Mouse (Mus musculus): ENCODE data around the gene Zfp382. TPM values are rescaled to one million over a fixed set of nuclear protein-coding genes. Genes with fewer than 3 reads are reported as not detected.
"Not testable (repeated sequence)": the region's sequence is repeated elsewhere in the genome, so short reads cannot be mapped to it uniquely, and the experiment has no call there.

Gene Zfp382
- total RNA-seq (2021), result under 1 TPM; 0.59 to 0.99 TPM
- long read RNA-seq, experiment 1, result 0 reads
- long read RNA-seq, experiment 2, partial matches to known transcripts, result 0 of 3 reads
- long read RNA-seq, experiment 2, other reads (novel, unspliced or antisense), result 3 of 3 reads

DNA sequence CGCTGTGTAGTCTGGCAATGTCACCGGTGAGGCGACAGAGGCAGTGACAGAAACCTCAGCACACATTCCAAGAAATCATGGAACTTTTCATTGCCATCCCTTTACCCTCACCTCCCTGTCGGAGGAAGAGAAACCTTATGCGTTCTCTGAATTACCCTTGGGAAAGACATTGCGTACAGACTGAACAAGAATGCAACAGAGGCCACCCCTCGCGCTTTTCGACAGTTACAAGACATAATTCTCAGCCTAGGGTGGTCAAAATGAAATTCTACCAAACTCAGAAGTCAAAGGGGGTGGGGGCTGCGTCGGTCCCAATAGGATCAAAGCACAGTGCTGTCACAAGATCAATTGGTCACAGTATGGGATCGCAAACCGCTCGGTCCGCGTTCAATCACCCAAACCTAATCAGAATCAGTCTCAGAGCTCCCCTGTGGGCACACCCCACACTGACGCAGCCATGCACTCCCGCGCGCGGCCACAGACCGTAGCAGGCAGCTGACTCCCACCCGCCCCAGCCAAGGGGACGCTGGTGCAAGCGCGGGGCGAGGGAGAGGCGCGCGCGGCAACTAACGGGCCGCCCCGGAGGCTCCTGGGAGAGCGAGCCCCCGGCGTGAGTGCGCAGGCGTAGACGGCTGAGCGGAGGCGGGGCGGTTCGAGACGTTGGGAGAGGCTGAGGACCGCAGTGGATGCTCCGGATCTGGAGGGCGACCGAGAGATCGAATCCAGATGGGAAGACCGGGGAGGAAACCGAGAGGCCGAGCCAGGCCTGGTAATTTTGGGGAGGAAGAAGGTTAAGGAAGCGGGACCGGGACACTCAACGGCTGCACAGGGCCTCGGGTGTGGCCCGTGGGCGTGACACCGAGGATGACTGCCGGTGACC lies at the start of gene Zfp382:
TSS of gene Zfp382 (plus strand) at position 635 of the 880 bp plus-strand sequence.
- intact Hi-C loops (cut with DNase I), result no loop called here
- peak; percentile 85 to 87 for DNase-seq

DNA sequence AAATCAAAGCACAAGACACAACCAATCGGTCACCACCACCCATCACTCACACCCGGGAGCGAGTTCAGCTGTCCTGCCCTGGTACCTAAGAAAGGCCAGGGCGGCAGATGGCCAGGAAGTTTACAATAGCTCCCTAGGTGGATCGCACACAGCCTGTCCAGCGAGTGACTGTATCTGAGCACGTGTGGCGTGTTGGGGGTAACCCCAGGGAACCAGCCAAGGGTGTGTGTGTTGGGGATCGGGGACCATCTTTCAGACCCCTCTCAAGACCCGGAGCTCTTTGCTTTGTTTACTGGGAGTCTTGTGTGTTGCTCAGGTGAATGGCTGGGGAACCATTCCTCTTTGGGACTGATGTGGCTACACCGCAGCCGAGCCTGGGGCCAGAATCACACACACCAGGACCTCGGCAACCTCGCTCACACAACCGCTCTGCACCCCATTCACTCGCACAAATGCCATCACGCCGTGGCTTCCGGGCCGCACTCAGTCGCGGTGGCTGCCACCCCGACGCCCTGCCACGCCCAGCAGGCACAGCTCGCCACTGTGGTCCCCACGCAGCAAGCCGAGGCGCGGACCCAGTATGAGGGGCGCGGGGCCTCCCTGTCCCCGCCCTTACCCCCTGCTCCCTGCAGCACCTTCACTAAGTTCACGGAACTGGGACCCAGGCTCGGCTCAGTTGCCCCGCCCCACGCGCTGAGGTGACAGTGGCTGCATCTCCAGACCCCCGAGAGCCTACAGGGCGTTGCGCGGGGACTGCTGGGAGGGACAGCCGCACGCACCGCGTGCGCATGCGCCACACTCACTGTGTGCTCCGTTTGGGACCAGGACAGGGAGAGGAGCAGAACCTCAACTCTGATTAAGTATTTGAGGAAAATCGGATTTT lies 49.4 kb upstream of the Zfp382 start, which contains the start of gene Zfp82:
TSS of gene Zfp82 (minus strand) at position 755 of the 883 bp plus-strand sequence.
- DNase-seq, result peak; percentile 70 to 75
- intact Hi-C loops (cut with DNase I), result no loop called here

DNA sequence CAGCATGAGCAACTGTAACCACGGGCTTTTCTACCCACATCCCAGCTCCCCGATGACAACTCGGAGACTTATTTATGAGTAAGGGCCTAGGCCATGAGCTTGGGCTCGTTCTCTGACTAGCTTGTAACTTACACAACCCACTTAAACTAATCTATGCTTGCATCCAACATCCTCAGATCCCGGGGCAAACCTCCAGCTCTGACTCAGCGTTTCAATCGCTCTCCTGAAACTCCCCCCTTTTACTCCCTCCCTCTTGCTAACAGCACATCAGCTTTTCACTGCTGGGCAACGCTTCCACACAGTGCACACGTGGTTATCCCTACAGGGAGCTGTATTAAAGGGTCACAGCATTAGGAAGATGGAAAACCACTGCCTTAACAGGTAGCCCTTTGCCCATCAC lies 35.2 kb upstream of the Zfp382 start:
- intact Hi-C loops (cut with DNase I), result loop anchor here (5.0 kb wide), 1 partner anchor 69 kb away; no protein-coding TSS in a partner anchor
- no peak for DNase-seq

DNA sequence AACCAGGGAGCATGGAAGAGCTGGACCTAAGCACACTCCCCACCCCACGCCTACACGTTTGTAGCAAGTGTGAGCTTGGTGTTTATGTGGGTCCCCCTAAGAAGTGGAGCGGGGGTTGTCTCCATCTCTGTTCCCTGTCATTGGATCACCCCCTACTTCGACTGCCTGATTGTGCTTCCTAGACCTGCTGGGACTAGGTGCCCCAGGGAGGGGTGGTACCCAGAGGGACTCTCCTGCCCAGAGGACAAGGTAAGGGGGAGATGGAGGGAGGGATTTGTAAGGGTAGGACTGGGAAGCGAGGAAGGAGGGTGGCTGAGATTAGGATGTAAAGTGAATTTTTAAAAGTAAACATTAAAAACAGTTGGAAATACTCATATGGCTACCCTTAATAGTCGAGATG lies 32.3 kb upstream of the Zfp382 start:
- intact Hi-C loops (cut with DNase I), result loop anchor here (5.0 kb wide), 1 partner anchor 72 kb away; no protein-coding TSS in a partner anchor
- no peak for DNase-seq

DNA sequence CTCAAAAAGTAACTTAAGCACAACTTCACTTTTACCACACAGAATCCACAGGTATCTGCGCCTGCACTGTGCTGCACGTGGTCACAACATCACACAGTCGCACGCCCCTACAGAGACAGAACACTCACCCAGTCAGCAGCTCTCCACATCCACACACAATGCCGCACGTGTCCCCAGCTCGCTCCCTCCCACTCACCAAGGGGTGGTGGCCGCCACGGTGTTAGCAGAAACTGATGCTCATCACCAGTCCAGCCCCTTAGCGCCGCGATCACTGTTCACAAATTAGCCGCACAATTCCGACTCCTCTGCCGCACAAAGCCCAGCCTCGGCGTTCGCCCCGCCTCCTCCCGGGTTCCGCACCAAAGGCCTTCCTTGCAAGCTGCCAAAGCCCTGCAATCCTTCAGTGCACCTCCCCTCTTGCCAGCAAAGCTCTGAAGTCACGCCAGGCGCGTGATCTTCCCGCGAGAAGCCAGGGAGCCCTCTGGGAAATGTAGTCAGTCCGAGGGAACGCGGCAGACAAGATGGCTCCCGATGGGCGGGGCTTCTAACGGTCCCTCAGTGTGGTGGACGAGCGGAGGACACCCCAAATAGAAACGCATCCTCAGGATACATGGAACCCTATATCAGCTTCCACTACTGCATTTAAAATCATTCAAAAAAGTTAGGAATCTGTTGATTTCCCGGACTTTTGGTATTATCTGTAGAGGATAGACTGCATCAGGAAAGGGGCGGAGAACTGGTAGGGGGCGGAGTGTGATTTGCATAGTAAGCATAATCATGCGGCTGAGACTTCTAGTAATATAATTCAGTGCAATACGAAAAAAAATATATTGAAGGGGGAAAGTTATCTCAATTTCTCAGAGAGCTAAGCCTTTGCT lies 31.4 kb upstream of the Zfp382 start, which contains the start of the genes Gm26920 and Zfp566:
TSS of gene Gm26920 (minus strand) at position 319 of the 878 bp plus-strand sequence.
TSS of gene Zfp566 (minus strand) at position 436 of the 878 bp plus-strand sequence.
- intact Hi-C loops (cut with DNase I), result loop anchor here (5.0 kb wide), 1 partner anchor 87 kb away; no protein-coding TSS in a partner anchor
- peak; percentile 95 to 96 for DNase-seq

DNA sequence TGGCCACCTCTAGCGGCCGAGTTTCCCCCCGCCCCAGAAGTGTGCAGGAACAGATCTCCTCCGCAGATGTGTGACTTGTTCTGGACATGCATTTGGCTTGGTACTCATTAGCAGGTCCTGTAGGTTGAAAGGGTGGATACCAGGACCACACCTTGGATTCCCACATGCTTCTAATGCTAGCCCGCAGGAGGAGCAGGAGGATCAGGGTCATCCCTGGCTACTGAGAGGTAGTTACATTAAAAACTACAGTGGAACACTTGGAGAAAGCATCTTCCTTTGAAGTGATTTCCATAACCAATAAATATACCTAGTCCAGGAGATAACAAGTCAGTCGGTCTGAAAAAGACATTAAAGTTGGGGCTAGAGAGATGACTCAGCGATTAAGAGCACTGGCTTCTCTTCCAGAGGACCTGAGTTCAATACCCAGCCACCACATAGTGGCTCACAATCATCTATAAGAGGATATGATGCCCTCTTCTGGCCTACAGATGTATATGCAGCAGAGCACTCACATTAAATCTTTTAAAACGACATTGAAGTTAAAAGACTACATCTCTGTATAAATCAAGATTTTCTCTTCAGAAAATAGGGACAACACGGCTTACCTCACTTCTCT lies 30.7 kb upstream of the Zfp382 start:
- intact Hi-C loops (cut with DNase I), result loop anchor here (5.0 kb wide), 1 partner anchor 86 kb away; no protein-coding TSS in a partner anchor
- no peak for DNase-seq

DNA sequence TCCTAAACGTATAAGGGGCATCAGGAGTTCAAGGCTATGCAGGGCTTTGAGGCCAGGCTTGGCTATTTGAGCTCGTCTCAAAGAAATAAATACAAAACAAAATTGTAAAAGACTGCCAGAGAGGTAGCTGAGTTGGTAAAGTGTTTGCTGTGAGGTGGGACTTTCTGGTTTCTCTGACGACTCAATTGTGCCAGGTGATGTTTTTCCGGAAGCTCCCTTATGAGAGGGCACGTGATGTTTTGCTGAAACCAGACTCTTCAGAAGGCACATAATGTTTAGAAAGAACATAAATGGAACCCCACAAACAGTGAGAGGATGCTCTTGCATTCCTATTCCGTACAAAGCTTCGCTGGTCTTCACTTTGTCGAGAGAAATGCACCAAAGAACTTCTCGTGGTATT lies 29.1 kb upstream of the Zfp382 start:
- intact Hi-C loops (cut with DNase I), result loop anchor here (5.0 kb wide), 1 partner anchor 85 kb away; no protein-coding TSS in a partner anchor
- DNase-seq, result no peak

DNA sequence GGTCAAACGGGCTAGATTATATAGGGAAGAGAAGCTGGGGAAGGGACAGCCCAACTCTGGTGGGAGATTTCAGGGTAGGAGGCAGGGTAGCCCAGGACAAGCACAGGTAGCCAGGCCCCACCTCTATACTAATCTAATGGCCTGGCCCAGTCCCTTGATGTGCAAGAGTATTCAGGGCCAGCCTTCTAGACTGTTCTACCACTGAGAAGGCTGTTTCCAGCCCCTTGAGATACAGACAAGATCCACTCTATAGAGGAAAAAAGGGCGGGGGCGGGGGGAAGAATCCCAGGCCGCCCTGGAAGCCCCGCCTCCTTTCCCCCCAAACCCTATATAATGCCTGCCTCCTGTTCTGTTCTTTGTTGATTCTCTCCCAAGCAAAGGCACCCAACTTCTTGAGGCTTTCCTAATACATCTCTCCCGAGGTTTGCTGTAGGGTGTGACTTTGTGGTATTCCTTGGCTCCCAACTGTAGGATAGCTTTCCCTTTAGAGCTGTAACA lies 27.8 kb upstream of the Zfp382 start:
- DNase-seq, result no peak
- intact Hi-C loops (cut with DNase I), result loop anchor here (5.0 kb wide), 1 partner anchor 83 kb away; no protein-coding TSS in a partner anchor

DNA sequence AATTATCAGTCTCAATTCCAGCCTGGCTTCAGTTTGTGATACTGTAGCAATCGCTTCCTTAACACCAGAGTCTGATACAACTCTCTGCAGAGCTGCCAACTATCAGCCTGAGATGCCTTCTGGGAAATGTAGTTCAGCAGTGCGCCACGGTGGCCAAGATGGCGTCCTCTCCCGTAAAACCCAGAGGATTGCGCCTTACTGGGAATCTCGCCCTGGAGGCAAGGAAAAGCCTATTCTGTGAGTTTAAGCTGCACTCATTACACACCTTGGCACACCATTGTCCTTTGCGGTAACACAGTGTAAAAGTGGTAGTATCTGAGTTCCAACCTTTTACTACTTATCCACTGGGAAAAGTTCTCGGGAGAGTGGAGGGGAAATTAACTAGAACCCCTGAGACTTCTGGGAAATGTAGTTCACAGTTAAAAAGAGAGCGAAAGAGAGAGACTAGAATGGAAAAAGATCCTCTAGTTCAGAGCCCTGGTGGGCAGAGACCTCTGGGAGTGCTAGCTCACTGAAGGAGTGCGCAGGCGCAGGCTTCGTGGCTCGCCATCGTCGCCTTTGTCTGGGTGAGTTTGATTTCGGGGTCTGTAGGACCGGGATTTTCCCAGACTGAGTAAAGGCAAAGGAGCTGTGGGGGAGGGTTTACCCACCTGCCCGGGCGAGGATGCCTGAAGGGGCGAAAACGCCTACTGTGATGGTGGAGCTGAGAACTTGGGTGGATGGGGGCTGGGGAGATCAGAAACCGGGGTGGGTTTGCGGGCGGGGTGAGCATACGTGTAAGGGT lies 26.9 kb upstream of the Zfp382 start, which contains the start of gene Zfp260:
TSS of gene Zfp260 (plus strand) at position 132 of the 784 bp plus-strand sequence.
- intact Hi-C loops (cut with DNase I), result loop anchor here (5.0 kb wide), 1 partner anchor 82 kb away; no protein-coding TSS in a partner anchor
- DNase-seq, result peak; percentile 82 to 85

DNA sequence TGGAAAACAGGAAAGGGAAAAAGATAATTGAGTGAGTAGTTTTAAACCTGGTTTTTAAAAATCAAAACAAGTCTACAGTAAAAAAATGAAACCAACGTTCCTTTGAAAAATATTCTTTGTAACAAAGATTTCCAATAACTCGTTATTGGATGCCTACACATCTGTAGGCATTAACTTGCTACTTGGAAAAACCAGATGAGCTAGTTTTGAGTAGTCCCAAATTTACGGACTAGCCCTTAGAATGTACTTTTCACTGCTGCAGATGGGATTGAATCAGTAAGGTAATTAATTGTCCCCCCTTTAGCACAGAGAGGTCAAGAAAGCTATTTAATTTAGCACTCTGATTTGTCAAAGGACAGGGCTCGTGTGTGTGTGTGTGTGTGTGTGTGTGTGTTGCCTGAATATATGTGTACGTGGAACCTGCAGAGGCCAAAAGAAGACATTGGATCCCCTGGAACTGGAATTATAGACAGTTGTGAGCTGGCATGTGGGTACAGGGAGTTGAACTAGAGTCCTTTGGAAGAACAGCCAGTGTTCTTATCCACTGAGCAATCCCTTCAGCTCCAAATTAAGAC lies 26.1 kb upstream of the Zfp382 start:
- no peak for DNase-seq
- intact Hi-C loops (cut with DNase I), result no loop called here

DNA sequence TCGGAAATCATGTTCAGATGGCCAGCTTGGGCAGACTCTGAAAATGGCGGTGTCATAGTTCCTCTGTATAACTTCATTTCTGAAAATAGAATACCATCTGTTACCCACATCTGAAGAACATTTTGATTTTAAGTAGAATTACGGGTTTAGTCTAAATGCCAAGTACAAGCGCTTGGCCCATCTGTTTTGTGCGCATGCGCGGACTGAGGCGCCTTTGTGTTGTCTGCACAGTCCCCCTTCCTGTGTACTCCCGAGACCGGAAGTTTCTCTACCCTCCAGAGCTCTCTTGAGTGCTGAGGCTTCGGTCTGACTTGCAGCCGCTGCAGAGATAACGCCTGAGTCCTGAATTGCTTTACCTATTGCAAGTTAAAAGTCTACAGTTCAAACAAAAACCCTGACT lies 22.4 kb upstream of the Zfp382 start:
- intact Hi-C loops (cut with DNase I), result no loop called here
- peak in 1 of 2 experiments; percentile 26 for DNase-seq

DNA sequence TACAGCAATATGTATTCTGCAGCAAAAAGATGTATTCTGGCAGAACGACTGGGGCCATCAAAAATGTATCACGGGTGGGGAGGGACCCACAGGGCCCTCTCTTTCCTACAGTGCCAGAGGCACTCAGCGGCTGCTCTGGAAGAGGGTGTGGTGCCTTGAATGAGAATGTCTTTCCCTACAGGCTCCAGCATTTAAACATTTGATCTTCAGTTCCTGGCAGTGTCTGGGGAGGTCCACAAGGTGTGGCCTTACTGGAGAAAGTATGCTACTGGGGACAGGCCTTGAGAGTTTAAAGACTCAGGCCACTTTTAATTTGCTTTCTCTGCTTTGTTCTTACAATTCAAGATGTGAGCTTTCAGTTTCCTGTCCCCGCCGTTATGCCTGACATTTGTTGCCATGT lies 5.7 kb upstream of the Zfp382 start:
- DNase-seq, result no peak
- intact Hi-C loops (cut with DNase I), result no loop called here

DNA sequence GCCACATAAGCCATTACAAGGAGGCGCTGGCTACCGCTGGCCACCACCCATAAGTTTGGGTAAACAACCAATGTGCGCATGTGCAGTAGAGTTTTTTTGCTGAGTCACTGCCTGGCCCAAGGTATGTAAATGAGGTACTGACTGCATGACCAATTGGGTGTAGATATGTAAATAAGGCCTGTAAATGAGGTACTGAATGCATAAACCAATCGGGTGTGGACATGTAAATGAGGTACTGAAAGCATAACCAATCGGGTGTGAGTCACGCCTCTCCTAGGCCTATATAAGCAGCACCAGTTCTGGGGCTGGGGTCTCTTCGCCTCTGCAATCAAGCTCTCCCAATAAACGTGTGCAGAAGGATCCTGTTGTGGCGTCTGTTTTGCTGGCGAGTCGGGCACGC lies 3.8 kb upstream of the Zfp382 start:
- DNase-seq, result not testable (repeated sequence)

DNA sequence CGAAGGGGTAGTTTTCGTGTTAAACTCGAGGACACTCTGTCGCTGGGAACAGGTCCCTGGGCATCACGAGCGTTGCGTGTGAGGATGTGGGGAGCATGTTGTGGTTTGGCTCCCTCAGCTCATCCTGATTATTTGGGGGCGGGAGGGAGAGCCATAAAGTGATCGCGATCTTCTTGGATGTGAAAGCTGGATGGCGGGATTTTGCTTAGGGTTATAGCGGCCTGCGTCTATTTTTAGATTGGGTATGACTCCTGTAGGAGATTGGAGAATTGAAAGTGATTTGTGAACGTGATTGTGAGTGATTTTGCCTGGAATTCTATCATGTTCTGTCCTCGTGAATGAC lies 417 bp downstream of the Zfp382 start:
- intact Hi-C loops (cut with DNase I), result no loop called here
- no peak for DNase-seq

More for the DNA sequence above, 3.8 kb upstream of the Zfp382 start:
- intact Hi-C loops (cut with DNase I), result not testable (repeated sequence)

DNA sequence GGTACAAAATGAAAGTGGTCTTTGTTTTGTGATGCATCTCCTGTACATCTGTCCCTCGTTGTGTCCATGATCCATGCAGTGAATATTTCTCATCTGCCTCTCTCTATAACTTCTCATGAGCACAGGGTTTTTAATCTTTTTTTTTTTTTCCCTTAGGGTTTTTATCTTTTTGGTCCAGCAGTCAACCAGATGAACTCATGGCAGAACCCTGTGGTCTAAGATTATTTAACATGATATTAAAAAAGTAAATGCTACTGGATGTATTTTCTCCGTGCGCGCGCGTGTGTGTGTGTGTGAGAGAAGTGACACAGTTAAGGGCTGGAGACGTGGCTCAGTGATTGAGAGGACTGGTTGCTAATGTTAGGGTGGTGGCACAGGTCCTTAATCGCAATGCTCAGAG lies 8.2 kb downstream of the Zfp382 start:
- intact Hi-C loops (cut with DNase I), result no loop called here

DNA sequence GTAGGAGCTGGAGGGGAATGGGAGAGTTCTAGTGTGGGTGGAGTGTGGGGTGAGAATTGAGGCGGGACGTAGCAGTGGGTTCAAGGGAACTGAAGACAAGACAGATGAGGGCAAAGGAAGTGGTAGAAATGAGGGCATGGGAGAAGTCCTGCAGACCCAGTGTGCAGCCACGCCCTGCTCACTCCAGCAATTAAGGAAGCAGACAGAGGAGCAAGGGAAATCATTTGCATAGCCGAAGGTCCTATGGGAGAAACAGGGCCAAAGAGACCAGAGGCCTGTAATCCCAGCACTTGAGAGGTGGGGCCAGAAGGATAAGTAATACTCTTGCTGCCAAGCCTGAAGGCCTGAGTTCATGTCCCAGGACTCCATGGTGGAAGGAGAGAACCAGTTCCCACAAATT lies 10.7 kb downstream of the Zfp382 start:
- no peak for DNase-seq

More for the DNA sequence above, 8.2 kb downstream of the Zfp382 start:
- no peak for DNase-seq

DNA sequence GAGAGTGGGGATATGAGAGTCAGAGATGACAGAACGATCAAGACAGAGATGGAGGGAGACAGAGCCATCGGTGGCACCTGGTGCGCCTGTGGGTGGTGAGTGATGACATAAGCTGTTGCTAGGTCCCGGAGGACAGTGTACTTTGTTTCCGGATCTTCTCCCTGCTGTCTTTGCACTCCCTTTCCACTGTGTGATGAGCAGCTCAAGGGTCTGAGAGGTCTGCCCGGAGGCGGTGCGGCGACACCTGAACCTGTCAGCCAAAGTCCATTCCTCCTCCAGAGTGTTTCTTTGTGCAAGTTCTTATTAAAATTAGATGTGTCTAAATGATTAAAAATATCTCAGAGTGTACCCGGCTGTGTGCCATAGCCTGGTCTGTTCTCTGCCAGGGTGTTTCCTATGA lies 15.1 kb downstream of the Zfp382 start:
- DNase-seq, result no peak
- intact Hi-C loops (cut with DNase I), result no loop called here

More for the DNA sequence above, 10.7 kb downstream of the Zfp382 start:
- intact Hi-C loops (cut with DNase I), result no loop called here

All from gastrocnemius, postnatal 36 days (tissue).